Mouse (Mus musculus): Measurements from ENCODE around the gene Nr4a3. TPM values are rescaled to one million over a fixed set of nuclear protein-coding genes. Genes with fewer than 3 reads are reported as not detected.

Nr4a3 gene
- polyA plus RNA-seq, 1 experiment from 2014 or later: 1.3 TPM

DNA sequence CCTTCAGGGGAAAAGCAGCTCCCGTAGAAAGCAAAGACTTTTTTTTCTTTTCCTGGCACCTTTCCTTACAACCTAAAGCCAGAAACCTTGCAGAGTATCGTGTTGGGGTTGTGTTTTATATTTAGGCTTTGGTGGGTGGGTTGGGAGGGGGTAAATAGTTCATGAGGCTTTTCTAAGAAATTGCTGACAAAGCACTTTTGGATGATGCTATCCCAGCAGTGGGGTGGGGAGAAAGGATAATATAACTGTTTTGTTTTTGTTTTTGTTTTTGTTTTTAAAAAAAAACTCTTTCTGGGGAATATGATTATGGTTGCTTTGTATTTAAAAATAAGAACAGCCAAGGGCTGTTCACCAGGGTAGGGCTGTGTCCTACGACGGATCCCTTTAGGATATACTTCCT lies 38.5 kb downstream of the Nr4a3 start:
- Histone ChIP-seq H3K27ac (no peak overlapping the region), H3K9me3 (no peaks in the 10 kb centered on the region), H3K27me3 (replicated peaks) (no peaks in the 10 kb centered on the region), H3K4me3 (no peak overlapping the region), H3K4me2 (no peak overlapping the region), H3K4me1 (peaks cover 16% of the 10 kb centered on the region), H3K36me3 (replicated peaks) (no peaks in the 10 kb centered on the region), H3K9ac (no peak overlapping the region)
- no peak for ATAC-seq (replicated peaks)
- 89% methylated on average over 4 of the region's 4 CpGs for WGBS

DNA sequence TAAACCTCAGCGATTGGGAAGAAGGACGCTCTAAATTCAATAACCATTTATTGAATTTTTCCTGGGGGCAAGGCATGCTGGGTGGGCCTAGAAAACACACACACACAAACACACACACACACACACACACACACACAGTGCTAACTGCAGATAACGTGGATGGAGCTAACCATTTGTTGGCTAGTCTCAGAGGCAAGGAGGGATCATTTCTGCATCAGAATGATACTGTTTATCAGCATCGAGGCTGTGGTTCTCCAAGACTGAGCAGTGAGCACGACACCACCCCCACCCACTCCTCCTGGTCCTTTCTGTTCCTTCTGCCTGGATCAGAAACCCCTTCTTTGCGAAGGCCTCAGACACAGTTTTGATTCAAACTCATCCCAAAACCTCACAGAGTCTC lies 41.7 kb downstream of the Nr4a3 start:
- H3K4me2 ChIP-seq: no peak overlapping the region
- no peak overlapping the region for H3K27ac ChIP-seq
- H3K9me3 ChIP-seq: no peaks in the 10 kb centered on the region
- no peak for ATAC-seq (replicated peaks)
- H3K4me3 ChIP-seq: no peak overlapping the region
- H3K4me1 ChIP-seq: no peaks in the 10 kb centered on the region
- no peak overlapping the region for H3K9ac ChIP-seq
- WGBS: 59% methylated on average over 6 of the region's 6 CpGs
- H3K36me3 ChIP-seq (replicated peaks): no peaks in the 10 kb centered on the region
- H3K27me3 ChIP-seq (replicated peaks): no peaks in the 10 kb centered on the region

DNA sequence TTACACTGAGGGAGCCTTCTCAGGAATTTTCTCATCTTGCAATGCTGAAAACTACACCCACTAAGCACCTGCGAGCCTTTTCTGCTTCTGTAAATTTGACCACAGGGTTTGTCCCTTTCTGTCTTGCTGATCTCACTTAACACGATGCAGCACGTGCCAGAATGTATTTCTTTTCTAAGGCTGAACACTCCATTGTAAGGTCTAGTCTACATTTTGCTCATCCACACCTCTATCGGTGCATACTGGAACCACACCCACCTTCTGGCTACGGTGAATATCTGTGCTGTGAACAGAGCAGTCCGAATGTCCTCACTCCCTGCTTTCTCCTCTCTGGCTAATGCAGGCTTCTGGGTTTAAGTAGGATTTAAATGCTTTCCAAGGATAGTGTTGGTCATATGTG lies 42.5 kb downstream of the Nr4a3 start:
- WGBS: 85% methylated on average over 6 of the region's 6 CpGs
- no peaks in the 10 kb centered on the region for H3K9me3 ChIP-seq

DNA sequence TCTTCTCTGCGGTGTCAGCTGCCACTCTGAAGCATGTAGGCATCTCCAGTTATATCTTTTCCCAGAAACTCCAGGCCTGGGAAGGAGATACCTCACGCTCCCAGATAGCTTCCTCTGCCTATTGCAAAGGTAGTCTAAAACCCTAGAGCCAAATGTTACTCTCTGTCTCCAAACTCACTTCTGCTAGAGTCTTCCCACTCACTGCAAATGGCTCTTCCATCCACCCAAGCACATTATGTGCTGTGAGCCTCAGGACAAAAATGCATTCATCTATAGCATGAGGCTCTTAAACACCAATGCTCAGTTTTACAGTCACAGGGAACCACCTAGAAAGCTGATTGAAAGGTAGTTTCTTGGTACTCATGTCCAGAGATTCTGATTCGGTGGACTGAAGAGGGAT lies 48.3 kb downstream of the Nr4a3 start:
- no peak for ATAC-seq (replicated peaks)
- H3K27ac ChIP-seq: no peak overlapping the region
- no peak overlapping the region for H3K4me3 ChIP-seq
- H3K4me1 ChIP-seq: no peaks in the 10 kb centered on the region
- H3K27me3 ChIP-seq (replicated peaks): no peaks in the 10 kb centered on the region
- 67% methylated on average over 3 of the region's 3 CpGs for WGBS
- no peak overlapping the region for H3K9ac ChIP-seq
- H3K9me3 ChIP-seq: no peaks in the 10 kb centered on the region
- no peaks in the 10 kb centered on the region for H3K36me3 ChIP-seq (replicated peaks)
- no peak overlapping the region for H3K4me2 ChIP-seq

More for the DNA sequence above, 42.5 kb downstream of the Nr4a3 start:
- no peaks in the 10 kb centered on the region for H3K27me3 ChIP-seq (replicated peaks)
- H3K36me3 ChIP-seq (replicated peaks): no peaks in the 10 kb centered on the region
- no peaks in the 10 kb centered on the region for H3K4me1 ChIP-seq
- no peak overlapping the region for H3K27ac ChIP-seq
- no peak overlapping the region for H3K4me2 ChIP-seq
- no peak for ATAC-seq (replicated peaks)
- no peak overlapping the region for H3K4me3 ChIP-seq
- H3K9ac ChIP-seq: no peak overlapping the region

DNA sequence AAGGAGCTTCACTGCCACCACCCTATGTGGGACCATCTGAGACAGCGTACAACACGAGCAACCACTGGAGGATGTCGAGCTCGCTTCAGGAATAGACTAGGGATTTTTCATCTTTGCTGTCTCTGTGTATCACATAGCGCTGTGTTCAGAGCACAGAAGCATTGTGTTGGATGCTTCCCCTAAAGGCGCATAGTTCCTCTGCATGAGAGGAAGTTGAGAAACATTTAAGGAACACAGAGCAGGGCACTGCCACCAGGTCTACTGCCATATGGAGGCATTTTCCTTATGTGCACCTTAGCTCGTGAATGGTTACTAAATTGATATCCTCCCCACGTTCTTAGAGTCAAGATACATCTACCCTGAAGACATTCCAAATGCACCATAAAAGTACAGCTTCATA lies 55.3 kb downstream of the Nr4a3 start:
- no peak for ATAC-seq (replicated peaks)
- H3K27me3 ChIP-seq (replicated peaks): no peaks in the 10 kb centered on the region
- H3K27ac ChIP-seq: no peak overlapping the region
- H3K4me3 ChIP-seq: no peak overlapping the region
- 89% methylated on average over 8 of the region's 8 CpGs for WGBS
- no peaks in the 10 kb centered on the region for H3K36me3 ChIP-seq (replicated peaks)
- H3K9ac ChIP-seq: no peak overlapping the region
- H3K4me1 ChIP-seq: no peaks in the 10 kb centered on the region
- H3K4me2 ChIP-seq: no peak overlapping the region
- no peaks in the 10 kb centered on the region for H3K9me3 ChIP-seq

DNA sequence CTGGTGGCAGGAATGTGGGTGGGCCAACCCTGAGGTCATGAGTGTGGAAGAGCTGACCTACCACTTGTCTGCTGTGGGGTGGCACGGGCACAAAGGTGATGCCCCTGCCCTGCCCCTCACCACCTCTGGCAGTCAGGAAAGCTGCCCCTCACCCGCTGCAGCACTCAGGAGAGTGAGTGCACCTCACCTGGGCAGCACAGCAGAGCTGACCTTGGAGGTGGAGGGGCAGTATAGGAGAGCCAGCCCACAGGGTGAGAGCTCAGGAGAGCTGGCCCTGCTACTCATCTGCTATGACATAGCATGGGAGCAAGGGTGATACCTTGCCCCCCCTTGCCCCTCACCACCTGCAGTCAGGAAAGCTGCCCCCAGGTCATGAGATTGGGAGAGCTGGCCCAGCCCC lies 57.0 kb downstream of the Nr4a3 start:
- H3K27ac ChIP-seq: no peak overlapping the region
- no peak overlapping the region for H3K4me3 ChIP-seq
- H3K36me3 ChIP-seq (replicated peaks): no peaks in the 10 kb centered on the region
- H3K4me1 ChIP-seq: no peaks in the 10 kb centered on the region
- H3K9ac ChIP-seq: no peak overlapping the region
- no peaks in the 10 kb centered on the region for H3K9me3 ChIP-seq
- no peaks in the 10 kb centered on the region for H3K27me3 ChIP-seq (replicated peaks)
- no peak overlapping the region for H3K4me2 ChIP-seq
- no peak for ATAC-seq (replicated peaks)
- WGBS: 81% methylated on average over 2 of the region's 2 CpGs

DNA sequence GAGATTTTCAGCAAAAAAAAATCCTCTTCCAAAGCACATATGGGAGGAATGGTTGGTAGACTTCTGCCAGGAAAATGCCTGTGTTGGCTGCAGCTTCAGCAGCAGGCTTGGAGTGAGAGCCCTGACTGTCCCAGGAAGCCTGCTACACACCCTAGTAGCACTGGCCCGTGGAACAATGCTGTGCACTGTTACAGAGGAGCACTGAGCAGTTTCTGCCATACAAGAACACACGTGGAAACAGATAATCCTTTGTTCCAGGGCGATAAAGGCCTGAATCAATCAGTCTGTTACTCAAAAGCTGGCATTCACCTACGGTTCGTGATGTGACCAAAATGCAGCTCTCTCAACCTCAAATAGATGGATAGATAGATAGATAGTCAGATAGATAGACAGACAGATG lies 60.4 kb downstream of the Nr4a3 start:
- no peak overlapping the region for H3K27ac ChIP-seq
- H3K9me3 ChIP-seq: no peaks in the 10 kb centered on the region
- H3K4me3 ChIP-seq: no peak overlapping the region
- H3K36me3 ChIP-seq (replicated peaks): no peaks in the 10 kb centered on the region
- no peak overlapping the region for H3K4me2 ChIP-seq
- H3K27me3 ChIP-seq (replicated peaks): no peaks in the 10 kb centered on the region
- WGBS: 70% methylated on average over 5 of the region's 5 CpGs
- H3K9ac ChIP-seq: no peak overlapping the region
- H3K4me1 ChIP-seq: no peaks in the 10 kb centered on the region
- no peak for ATAC-seq (replicated peaks)

DNA sequence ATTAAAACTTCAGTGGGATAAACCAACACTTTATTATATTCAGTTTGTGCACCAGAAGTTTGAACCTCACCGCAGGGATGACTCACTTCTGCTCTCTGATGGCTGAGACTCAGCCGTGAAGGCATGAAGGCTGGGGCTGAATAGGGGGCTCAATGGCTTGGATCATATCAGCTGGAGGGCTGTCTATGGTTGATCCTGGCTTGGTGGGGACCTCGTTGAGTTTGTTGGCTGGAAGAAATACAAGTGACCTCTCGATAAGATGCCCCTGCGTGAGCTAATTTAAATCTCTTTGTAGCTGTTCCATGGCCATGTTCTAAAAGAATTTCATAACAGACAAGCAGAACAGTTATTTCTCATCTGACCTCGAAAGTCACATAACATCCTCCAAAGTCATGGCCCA lies 62.1 kb downstream of the Nr4a3 start:
- Histone ChIP-seq H3K9me3 (no peaks in the 10 kb centered on the region), H3K27ac (no peak overlapping the region), H3K27me3 (replicated peaks) (no peaks in the 10 kb centered on the region), H3K4me3 (no peak overlapping the region), H3K36me3 (replicated peaks) (no peaks in the 10 kb centered on the region), H3K4me1 (no peaks in the 10 kb centered on the region), H3K4me2 (no peak overlapping the region), H3K9ac (no peak overlapping the region)
- no peak for ATAC-seq (replicated peaks)
- 85% methylated on average over 6 of the region's 6 CpGs for WGBS

DNA sequence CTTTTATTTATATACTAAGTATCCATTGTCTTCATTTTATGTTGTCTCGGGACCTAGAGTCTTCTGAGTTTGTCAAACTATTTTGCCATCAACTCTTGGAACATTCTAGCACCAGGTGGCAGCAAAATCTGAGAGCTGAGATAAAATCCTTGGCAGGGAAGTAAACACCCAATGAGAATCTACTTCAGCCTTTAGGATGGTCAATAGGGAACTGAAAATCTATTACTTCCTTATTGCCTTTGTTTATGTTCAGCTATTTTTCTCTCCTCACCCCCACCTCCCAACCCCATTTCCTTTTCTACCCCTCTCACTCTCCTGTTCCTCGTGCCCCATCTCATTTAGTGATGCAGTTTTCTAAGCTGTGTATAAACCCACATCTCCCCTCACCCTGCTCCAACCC lies 63.6 kb downstream of the Nr4a3 start:
- Histone ChIP-seq H3K9ac (no peak overlapping the region), H3K4me3 (no peak overlapping the region), H3K36me3 (replicated peaks) (no peaks in the 10 kb centered on the region), H3K9me3 (no peaks in the 10 kb centered on the region), H3K4me1 (no peaks in the 10 kb centered on the region), H3K4me2 (no peak overlapping the region), H3K27ac (no peak overlapping the region), H3K27me3 (replicated peaks) (no peaks in the 10 kb centered on the region)
- 75% methylated on average over 2 of the region's 2 CpGs for WGBS
- ATAC-seq (replicated peaks): no peak

DNA sequence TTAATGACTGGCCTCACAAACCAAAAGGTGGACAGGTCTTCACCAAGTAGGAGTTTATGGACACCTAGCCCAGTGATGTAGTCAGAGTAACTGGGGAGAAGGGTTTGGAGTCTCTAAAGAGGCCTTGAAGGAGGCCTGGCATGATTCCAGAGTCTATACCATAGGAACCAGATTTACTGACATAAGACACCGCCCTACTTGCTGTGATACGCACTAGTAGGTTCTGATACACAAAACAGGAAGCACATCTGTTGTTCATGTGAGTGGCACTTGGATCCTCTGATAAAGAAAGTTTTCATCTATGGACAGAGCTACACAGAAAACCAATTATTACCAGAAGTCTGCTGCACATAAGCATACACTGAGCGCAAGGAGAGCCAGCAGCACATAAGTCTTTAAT lies 65.4 kb downstream of the Nr4a3 start:
- Histone ChIP-seq H3K4me1 (no peaks in the 10 kb centered on the region), H3K27ac (no peak overlapping the region), H3K9me3 (no peaks in the 10 kb centered on the region), H3K4me3 (no peak overlapping the region), H3K36me3 (replicated peaks) (no peaks in the 10 kb centered on the region), H3K4me2 (no peak overlapping the region), H3K9ac (no peak overlapping the region), H3K27me3 (replicated peaks) (no peaks in the 10 kb centered on the region)
- 82% methylated on average over 3 of the region's 3 CpGs for WGBS
- no peak for ATAC-seq (replicated peaks)

DNA sequence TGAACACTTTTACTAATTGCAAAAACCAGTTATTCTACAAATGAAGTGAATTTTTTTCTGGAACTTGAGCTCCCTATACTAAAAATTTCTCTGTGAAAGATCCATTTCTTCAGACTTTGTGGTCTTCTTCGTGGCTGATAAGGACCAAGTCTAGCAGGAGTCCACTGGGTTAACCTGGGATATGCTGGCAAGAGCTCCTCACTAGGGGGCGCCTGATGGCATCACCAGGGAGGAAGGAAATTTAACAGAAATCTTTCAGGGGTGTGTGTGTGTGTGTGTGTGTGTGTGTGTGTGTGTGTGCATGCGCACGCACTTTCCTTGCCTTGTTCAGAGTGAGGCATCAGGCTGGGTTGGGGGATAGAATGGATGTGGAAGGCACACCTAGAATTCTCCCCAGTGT lies 71.2 kb downstream of the Nr4a3 start:
- Histone ChIP-seq H3K36me3 (replicated peaks) (no peaks in the 10 kb centered on the region), H3K4me2 (no peak overlapping the region), H3K9ac (no peak overlapping the region), H3K27me3 (replicated peaks) (no peaks in the 10 kb centered on the region), H3K4me3 (no peak overlapping the region), H3K27ac (no peak overlapping the region), H3K9me3 (no peaks in the 10 kb centered on the region), H3K4me1 (0 out of 2 replicates have a peak, but pooled peaks cover 3% of the 10 kb centered on the region)
- WGBS: 68% methylated on average over 4 of the region's 4 CpGs
- ATAC-seq (replicated peaks): no peak

DNA sequence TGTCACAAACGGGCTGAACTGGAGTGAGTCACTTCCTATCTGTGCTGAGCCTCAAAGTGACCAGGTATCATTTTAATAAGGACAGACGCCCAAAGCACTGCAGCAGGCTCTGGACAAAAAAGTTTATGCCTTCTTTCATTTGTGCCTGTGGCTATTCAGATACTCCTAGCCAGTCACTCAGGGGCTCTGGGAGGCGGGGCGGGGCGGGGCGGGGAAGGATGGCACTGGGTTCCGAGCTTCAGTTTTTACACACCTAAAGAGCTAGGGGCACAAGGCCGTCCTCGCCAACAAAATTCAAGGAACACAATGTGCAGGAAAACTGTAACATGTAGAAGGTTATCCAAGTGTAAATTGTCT lies 79.4 kb downstream of the Nr4a3 start:
- no peak overlapping the region for H3K27ac ChIP-seq
- peak overlapping the region; percentile 80 for H3K4me3 ChIP-seq
- H3K36me3 ChIP-seq (replicated peaks): no peaks in the 10 kb centered on the region
- H3K9me3 ChIP-seq: no peaks in the 10 kb centered on the region
- peak; percentile 92 for ATAC-seq (replicated peaks)
- H3K4me2 ChIP-seq: peak overlapping the region; percentile 79
- no peak overlapping the region for H3K9ac ChIP-seq
- 5% methylated on average over 9 of the region's 9 CpGs for WGBS
- H3K27me3 ChIP-seq (replicated peaks): no peaks in the 10 kb centered on the region
- H3K4me1 ChIP-seq: peaks cover 6% of the 10 kb centered on the region

DNA sequence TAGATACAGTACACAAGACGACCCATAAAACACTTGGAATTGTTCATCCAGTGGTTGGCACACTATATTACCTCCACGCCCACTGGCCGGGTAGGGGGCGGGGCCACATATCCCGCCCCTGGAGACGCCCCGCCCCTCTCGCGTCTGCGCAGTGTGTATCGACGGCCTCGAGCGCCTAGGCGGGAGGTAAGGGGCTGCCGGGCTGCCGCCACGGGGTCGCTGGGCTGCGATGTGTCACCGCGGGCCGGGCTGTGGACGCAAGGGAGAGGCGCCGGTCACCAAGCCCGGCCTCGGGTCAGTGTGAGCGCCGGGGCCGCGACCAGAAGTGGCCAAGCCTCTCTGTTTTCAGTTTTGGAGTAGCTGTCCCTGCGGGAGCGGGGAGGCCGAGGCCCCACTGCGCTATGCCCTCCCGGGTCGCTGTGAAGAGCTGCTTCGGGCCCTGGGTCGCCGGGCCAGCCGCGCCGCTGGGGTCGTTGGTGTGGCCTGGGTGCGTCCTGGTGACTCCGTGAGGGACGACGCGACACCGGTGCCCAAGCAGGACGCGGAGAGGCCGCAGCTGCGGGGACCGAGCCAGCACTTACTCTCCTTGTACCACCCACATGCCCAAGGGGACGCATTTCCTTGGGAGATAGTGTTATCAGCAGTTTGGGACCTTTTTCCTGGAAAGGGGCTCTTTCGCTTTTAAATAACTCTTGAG lies 80.0 kb downstream of the Nr4a3 start, which contains the start of gene Stx17:
TSS of gene Stx17 (plus strand) at position 143 of the 697 bp plus-strand sequence.
- Histone ChIP-seq H3K9ac (peak within 1 kb of the TSS; percentile 81), H3K4me1 (peaks cover 6% of the 10 kb centered on the region), H3K9me3 (no peaks in the 10 kb centered on the region), H3K4me3 (peak within 1 kb of the TSS; percentile 80), H3K27ac (peak within 1 kb of the TSS; percentile 46), H3K4me2 (peak within 1 kb of the TSS; percentile 79), H3K36me3 (replicated peaks) (no peaks in the 10 kb centered on the region), H3K27me3 (replicated peaks) (no peaks in the 10 kb centered on the region)
- WGBS: under 1% methylated on average over 58 of the region's 58 CpGs
- ATAC-seq (replicated peaks): peak; percentile 99
